Mouse (Mus musculus) T-helper 1 cell (primary cell): ENCODE results near the gene Smim22.

Source experiments
- in situ Hi-C: fragments of 300-600 bp; cut with MboI, MseI; formaldehyde crosslinking; loops from one replicate; pipeline ENCODE4 v1.15.1; 2025; ENCODE audit warnings: high pct_unique_total_duplicates

Smim22 gene

DNA sequence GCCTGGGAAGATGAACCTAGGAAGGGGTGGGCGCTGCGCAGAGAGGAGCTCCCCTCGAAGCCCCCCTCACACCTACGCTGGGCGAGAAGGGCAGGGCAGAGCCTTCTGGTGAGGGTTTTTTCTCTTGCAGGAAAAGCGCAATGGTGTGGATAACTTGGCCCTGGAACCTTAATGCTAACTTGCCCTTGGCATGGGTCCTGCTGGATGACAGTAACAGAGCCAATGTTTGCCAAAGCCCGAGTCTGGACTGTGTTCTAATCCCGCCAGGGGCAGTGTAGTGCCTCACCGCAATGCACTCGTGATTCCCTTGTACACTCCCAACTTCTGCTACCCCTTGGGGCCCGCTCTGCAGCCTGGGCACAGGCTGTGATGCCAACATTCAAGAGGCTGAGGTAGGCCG, 988 bp downstream of the Smim22 start:
- in situ Hi-C loops = no loop called here

DNA sequence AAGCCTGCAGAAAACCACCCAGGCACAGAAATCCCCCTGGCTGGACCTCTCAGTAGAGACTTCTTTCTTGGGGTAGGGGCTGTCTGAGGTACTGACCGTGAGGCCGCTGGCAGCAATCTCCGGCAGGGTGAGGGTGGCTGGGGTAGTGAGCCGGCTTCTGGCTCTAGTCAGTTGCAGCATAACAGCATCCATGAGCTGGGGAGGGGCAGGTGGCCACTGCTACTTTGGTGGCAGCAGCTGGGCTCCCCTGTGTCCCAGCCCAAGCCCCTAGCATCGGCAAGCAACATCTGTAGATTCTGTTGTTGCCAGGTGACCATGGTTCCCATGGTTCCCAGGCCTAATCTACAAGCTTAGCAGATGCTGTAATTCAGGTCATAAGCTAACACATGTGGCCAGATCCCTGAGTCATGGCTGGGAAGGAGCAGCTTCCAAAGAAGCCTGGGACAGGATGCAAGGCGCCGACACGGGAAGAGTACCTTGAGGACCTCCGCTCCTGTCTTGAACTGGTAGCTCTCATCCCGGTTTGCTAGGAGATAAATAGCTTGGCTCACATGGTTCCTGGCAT, 3.4 kb downstream of the Smim22 start:
- in situ Hi-C loops = no loop called here

DNA sequence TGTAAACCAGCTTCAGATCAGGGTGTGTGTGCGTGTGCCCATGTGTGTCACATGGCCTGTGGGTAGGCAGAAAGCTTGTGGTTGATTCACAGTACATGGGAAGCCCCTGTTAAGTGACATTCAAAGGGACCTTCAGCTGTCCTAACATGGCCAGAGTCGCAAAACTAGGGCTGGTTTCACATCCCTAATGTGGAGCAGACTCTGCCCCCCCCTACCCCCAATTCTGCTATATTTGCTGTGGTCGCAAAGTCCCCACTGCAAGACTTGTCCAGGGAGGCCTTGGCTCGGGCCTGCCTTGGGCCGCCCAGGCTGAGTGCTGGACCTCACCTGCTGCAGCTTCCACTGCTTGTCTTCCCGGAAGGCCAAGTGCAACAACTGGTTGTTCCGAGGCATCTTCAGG, 4.2 kb downstream of the Smim22 start:
- in situ Hi-C loops = no loop called here

DNA sequence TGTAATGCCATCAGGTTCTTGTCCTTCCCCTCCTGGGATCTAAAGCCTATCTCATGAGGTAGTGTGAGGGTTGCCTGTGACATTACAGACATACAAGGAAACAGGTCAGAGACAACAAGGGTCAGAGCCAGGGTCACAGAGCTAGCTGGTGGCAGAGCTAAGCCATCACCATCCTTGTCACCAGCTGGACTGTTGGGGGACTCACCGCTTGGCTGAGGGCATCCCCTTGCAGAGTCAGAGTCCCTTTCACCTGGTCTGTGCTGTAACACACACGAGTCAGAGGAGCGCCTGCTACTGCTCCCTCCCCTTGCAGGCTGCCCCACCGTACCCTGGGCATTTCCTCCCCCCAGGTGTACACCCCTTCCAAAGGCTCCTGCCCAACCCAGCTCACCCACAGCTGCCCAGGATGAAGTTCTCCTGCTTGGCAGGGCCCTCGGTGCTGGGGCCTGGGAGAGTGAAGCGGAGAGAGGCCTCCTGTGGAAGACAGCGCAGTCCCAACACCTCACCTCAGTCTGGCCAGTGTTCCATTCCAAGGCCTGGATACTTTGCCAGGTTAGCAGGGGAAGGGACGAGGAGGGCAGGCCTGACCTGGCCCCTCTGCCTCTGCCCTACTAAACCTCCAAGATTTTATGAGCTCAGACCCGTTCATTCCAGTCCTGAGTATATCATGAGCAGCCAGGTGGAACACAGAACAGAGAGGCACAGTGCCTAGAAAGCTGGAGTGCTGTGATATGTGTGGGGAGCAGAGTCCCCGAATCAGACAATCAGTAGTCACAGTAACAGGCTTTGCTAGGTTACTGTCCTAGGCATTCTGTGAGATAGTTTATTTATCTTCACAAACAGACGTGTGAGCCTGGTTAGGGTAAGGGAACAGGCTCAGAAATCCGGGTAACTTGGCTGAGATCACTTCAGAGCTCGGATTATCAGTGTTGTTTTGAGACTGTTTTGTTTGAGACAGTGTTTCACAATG, 5.2 kb downstream of the Smim22 start:
- in situ Hi-C loops = no loop called here

DNA sequence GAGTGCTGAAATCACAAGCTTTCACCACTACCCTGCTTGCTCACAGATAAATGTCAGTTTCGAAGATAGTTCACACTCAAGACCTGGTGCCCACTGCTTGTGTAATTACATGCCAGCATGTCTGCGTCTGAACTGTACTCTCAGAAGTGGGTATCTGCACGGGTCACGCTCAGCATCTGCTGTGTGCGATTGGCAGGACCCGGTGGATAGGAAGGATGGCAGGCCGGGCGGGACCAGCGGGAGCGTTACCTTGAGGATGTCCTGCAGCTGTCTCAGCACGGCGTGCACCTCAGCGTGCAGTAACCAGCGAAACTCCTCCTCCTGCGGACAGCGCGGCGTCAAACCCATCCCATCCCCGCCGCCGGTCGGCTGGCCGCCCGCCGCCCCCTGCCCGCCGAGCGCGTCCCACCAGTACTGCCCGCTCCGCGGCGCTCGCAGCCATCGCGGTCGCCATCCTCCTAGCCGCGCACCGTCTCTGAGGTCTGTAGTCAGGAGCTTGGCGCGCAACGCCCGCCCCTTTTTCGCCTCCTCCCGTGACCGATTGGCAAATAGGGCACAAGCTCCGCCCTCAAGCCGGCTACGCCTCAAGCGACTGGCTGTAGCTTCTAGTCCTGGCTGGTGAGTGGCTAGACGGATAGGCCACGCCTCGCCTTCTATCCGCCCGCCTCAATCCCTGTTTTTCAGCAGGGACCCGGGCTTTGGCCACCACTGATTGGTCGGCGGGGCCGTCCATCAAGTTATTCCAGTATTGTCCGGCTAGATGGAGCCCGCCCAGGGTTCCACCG, 6.2 kb downstream of the Smim22 start, which contains the start of gene Rogdi:
Gene Rogdi, minus strand, starts transcription at position 500 of the 785 bp plus-strand sequence.
- in situ Hi-C loops = no loop called here

DNA sequence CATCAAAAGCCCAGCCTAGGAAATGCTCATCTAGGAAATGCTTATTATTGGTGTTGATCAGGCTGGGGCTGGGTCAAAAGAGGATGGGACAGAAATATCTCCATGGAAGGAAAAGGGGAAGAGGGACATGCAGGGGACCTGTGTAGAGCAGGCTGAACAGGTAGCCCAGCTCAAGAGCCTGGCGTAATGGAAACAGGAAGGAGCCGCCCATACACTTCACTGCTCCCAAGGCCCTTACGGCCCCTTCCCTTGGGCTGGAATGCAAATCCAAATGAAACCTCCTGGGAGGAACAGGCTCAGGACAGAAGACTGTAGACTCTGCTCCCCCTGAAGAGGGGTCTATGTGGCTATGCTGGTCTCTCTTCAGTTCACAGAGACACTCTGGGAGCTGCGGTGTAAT, 7.5 kb downstream of the Smim22 start:
- in situ Hi-C loops = no loop called here

DNA sequence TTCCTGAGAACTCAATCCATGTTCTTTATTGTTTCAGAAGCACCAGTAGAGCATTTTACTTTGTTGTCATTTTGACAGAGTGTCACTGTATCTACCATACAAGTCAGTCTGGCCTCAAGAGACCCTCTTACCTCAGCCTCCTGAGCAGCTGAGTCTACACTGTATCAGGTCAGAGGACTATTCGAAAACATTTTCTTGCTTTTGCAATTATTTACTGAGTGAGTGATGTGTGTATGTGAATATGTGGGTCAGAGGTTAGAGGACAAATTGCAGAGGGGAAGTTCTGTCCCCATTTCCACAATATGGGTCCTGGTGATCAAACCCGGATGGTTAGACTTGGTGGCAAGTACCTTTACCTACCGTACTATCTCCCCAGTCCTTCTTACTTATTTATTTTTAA, 16.9 kb downstream of the Smim22 start:
- in situ Hi-C loops = no loop called here

DNA sequence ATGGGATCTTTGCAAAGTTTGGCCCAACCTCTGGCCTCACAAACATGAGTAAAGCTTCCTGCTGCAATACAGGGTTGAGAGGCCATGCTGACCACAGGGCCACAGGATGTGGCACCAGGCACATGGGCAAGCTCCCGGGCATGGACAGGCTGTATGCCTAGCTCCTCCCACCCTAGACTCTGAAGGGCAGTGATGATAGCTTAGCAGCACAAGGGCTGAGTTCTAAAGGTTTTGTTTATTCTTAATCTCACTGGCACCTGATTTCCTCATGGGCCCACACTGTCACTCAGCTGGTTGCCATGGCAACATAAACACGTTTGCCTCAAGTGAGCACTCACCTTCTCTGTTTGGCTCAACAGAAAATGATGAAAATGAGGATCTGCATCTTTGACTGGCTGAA, 22.8 kb downstream of the Smim22 start:
- in situ Hi-C loops = no loop called here

DNA sequence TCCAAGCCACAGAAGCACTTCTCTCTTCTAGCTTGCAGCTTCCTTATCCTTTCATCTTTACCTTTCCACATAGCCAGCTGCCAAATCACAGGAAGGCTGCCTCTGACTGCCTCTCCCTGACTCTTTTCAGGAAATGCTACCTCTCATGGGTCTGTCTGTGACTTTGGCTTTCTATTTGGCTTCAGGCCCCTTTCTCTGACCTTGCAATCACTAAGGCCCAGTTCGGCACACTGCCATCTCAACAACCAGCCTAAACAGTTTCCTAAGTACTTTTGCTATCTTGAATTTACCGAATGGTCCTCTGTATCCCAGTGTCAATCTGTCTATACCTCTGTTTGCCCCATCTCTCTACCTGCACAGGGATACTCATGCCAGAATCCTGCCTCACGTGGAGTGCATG, 28.5 kb downstream of the Smim22 start:
- in situ Hi-C loops = no loop called here

DNA sequence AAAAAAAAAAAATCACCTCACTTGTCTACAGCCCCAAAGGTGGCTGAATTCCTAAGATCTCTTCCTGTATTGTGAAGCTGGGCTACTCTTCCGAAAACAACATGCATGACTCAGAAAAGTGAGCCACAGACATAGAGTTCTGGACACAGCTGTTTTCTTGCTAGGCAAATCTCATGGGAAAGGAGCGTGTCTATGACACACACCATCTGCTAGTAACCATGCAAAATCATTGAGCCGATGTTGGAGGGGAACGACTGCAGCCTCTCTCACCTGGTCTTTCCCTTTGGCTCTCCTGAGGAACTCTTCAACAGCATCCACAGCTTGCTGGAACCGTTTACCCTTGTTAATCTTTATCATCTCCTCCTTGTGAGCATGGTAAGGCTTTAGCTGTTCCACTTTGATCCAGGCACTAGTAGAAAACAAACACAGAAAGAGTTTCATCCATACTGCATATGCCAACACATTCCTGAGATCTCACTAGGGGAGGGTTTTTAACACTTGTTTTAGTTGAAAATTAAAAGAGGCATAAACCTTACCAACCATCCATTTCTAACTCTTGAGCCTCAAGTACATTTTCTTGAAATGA, 29.7 kb downstream of the Smim22 start:
- in situ Hi-C loops = no loop called here

DNA sequence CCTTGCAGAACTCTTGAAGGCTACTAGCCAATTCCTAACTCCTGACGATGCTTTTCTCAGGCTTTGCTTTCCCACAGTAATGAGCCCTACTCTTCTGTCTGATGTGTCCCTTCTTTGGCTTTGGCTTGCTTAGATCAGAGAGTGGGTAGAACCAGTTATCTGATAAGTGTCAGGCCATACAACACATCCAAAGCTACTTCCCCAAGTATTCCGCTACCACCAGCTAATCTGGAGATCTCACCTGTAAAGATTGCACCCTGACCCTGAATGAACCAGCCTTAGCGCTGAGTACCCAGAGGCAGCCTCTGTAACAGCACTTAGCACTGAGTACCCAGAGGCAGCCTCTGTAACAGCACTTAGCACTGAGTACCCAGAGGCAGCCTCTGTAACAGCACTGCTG, 38.2 kb downstream of the Smim22 start:
- in situ Hi-C loops = no loop called here

DNA sequence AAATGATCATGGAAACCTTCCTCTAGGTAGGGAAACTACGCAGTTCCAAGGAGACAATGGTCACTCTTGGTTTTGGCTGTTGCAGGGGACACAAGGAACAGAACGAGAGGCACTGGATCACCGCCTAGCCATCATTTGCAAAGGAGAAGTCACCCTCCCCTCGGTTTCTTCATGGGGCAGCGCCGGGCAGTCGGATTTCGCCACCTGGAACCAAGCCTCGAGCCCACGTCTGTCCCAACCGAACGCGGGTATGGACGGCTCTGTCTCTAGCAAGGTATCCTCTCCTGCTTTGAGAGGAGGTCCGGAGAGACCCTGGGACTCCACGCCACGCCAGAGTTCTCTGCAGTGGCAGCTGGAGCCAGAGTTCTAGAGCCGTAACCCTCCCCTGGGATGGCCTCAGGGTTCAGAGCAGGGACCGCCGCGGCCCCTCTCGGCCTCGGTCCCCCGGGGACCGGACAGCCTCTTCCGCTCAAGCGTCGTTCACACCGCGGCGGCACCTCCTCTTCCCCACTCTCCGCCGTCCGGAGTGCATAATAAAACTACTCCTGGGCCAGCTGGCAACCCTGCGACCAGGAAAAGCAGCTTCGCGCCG, 42.2 kb downstream of the Smim22 start:
- in situ Hi-C loops = no loop called here

DNA sequence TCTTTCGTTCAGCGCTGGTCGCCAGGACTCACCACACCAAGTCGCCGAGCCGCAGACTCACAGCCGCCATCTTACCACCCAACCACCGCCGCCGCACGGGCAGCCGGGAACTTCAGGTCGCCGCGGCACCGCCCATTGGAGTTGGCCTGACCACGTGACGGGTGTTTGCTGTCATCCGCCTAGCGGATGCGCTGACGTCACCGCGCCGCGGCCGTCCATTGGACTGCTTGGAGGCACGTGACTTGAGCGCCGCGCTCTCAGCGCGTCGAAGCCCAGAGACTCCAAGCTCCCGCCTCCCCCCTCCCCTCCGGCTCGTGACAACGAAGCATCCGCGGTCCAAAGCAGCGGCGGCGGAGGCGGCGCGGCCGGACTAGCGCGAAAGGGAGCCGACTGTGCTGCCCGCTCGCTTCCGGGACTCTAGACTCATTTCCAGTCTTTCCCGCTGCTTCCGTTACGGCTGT, 42.7 kb downstream of the Smim22 start, which contains the start of the genes Glyr1 and Ubn1:
Gene Glyr1, minus strand, starts transcription at position 90 of the 461 bp plus-strand sequence.
Gene Ubn1, plus strand, starts transcription at position 284 of the 461 bp plus-strand sequence.
- in situ Hi-C loops = no loop called here

DNA sequence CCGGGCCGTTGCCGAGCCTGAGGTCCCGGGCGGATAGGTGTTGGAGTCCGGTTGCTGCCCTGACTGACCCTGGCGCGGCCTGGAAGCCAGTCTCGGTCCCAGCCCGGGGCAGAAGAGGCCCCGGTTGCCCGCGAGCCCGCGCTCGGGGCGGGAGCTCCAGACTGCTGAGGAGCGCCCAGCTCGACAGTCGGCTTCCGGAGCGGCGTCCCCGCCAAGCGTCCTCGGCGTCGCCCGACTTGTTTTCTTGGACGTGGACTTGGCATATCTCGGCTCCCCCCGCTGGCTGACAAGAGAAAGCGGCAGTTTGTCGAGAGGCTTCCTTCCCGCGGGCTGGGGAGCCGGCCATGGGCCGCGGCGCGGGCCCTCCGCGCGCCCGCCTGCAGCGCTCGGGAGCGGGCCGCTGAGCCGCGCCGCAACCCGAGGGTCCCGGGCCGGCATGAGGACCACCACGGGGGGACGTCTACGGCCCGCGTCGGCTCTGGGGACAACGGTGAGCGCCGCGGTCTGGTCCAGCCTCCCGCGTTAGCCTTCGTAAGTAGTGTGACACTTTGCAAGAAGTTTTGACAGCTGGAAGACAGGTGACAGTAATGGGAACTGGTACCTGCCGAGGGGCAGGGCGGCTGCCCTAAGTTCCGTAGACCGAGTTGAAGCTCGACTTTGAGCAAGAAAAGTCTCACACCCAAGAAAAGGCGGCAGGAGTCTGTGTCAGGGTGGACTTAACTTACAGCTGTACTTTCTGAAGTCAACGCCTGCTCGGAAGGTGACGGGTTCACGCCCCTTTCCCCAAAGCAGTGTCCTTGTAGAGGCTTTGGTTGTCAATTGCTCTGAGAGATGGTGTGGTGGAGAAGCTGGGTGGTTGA, 43.4 kb downstream of the Smim22 start:
- in situ Hi-C loops = no loop called here
